Mouse (Mus musculus): ENCODE measurements at regions not wholly inside any gene's neighbourhood (a gene's known extent, or its start where the extent isn't known, plus 50 kb on each side); places are given as distances from the start of the nearest gene placed in this dataset.

DNA sequence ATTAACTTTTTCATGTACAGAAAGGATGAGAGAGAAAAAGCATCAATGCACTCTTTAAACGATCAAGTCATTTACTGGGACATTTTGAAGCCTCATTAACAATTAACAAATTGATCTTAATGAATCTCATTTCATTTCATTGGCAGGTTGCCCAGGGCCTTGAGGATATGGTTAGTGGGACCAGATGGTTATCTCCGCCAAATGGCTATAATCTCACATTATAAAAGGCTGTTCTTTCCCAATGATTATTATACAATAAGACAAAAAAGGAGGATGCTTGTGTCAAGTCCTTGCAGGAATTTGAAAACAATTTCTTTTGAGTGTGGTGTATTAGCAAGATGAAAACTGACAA lies 185.3 kb downstream of the Snx13 start:
- peak overlapping the region; percentile 28; the same call in 1 of the 2 replicates for H3K27ac ChIP-seq (ENCODE audit: low read depth, low read length)
- H3K36me3 ChIP-seq (ENCODE audit: control insufficient read depth, insufficient read depth, low read length) = no peaks in the 10 kb centered on the region
- H3K9ac ChIP-seq (replicated peaks; ENCODE audit: low read depth, low read length) = no peak overlapping the region
- H3K27me3 ChIP-seq (ENCODE audit: control insufficient read depth, insufficient read depth, low read length) = no peaks in the 10 kb centered on the region
- no peak overlapping the region for H3K4me3 ChIP-seq (ENCODE audit: low read depth, low read length)
- H3K9me3 ChIP-seq (ENCODE audit: control insufficient read depth, low read length) = no peaks in the 10 kb centered on the region
- no peaks in the 10 kb centered on the region for H3K4me1 ChIP-seq (ENCODE audit: control insufficient read depth, insufficient read depth, low read length)
- peak; percentile 81 for ATAC-seq (ENCODE audit: low read depth)
- 33% methylated on average over 2 of the region's 2 CpGs for WGBS
- no peak overlapping the region for H3K4me2 ChIP-seq (ENCODE audit: low read depth, low read length)

DNA sequence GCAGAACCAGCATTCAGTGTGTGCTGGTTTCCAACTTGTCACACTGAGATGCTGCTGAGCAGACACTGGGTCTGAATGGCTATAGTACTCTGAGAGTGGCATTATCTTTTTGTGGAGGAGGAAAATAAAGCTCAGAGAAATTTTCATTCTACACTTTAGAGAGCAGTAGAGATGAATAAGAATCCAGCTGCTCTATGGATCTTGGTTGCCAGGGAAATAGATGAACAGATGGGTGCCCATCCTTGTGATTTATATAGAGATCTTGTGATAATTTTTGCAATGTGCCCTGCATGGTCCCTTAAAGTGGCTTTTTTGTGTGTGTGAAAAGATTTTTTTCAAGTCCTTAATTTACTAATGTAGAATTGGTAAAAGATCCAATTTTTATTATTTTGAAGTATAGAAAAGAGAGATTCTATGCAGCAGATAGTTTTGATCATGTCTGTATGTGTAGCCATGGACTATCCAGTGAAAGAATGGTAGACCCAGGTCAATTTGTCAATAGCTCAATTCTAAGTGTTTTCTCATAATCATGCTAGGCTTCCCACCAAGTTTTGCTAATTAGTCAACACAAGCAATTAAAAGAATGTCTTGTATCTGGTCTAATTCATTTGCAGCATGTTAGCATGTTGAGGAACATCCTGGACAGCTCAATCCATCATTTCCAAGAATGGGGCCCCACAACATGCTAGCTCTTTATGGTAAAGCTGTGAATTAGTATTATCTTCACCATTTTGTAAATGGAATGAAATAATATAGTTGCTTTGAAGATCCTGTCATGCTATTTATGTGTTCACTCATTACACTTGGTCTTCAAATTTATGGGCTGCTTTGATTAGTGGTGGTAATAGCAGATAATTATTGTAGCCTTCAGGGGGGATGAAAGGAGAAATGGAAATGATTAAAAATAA lies 184.7 kb downstream of the Snx13 start:
- Histone ChIP-seq H3K36me3 (ENCODE audit: control insufficient read depth, insufficient read depth, low read length) (no peaks in the 10 kb centered on the region), H3K4me2 (ENCODE audit: low read depth, low read length) (no peak overlapping the region), H3K4me3 (ENCODE audit: low read depth, low read length) (no peak overlapping the region), H3K9ac (replicated peaks; ENCODE audit: low read depth, low read length) (no peak overlapping the region), H3K27me3 (ENCODE audit: control insufficient read depth, insufficient read depth, low read length) (no peaks in the 10 kb centered on the region), H3K27ac (ENCODE audit: low read depth, low read length) (no peak overlapping the region), H3K4me1 (ENCODE audit: control insufficient read depth, insufficient read depth, low read length) (no peaks in the 10 kb centered on the region), H3K9me3 (ENCODE audit: control insufficient read depth, low read length) (no peaks in the 10 kb centered on the region)
- ATAC-seq (ENCODE audit: low read depth) = peak; percentile 82

DNA sequence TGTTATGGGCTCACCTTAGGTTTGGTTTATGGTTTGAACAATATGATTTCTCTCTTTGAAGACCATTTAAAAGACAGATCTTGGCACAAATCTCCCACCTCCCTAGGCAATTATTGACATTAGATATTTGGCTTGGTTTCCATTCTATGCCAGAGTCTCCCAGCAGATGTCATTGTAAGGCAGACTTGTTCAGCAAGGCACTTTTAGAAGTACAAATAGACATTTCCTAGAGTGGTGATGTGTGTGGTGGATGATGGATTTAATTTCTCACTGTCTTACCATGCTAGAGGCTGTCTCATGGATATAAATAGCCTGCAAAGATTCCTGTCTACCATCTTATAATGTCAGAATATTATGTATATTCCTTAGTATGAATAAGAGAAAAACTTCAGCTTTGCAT lies 173.4 kb downstream of the Snx13 start:
- no peaks in the 10 kb centered on the region for H3K36me3 ChIP-seq (ENCODE audit: control insufficient read depth, insufficient read depth, low read length)
- no peaks in the 10 kb centered on the region for H3K27me3 ChIP-seq (ENCODE audit: control insufficient read depth, insufficient read depth, low read length)
- no peaks in the 10 kb centered on the region for H3K4me1 ChIP-seq (ENCODE audit: control insufficient read depth, insufficient read depth, low read length)
- H3K9ac ChIP-seq (replicated peaks; ENCODE audit: low read depth, low read length) = no peak overlapping the region
- H3K4me3 ChIP-seq (ENCODE audit: low read depth, low read length) = no peak overlapping the region
- H3K4me2 ChIP-seq (ENCODE audit: low read depth, low read length) = no peak overlapping the region
- no peak for ATAC-seq (ENCODE audit: low read depth)
- H3K9me3 ChIP-seq (ENCODE audit: control insufficient read depth, low read length) = no peaks in the 10 kb centered on the region
- H3K27ac ChIP-seq (ENCODE audit: low read depth, low read length) = no peak overlapping the region

DNA sequence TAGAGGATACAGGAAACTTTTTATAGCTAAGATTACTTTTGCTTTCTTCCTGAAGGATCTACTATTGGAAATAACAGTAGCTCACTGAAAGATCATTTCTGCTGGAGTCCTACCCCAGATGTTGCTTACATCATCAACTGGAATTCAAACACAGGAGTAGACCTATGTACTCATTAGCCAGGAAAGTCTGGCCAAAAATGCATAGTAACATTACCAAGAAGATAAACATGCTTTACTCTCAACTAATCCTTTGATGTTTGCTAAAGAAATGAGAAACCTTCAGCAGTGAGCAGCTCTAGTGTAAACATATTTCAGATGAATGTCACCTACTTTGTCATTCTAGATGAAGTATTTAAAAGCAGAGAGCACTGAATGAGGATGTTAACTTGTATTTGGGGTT lies 173.0 kb downstream of the Snx13 start:
- H3K27ac ChIP-seq (ENCODE audit: low read depth, low read length) = no peak overlapping the region
- no peaks in the 10 kb centered on the region for H3K36me3 ChIP-seq (ENCODE audit: control insufficient read depth, insufficient read depth, low read length)
- H3K9me3 ChIP-seq (ENCODE audit: control insufficient read depth, low read length) = no peaks in the 10 kb centered on the region
- no peak for ATAC-seq (ENCODE audit: low read depth)
- no peak overlapping the region for H3K4me2 ChIP-seq (ENCODE audit: low read depth, low read length)
- H3K4me1 ChIP-seq (ENCODE audit: control insufficient read depth, insufficient read depth, low read length) = no peaks in the 10 kb centered on the region
- H3K9ac ChIP-seq (replicated peaks; ENCODE audit: low read depth, low read length) = no peak overlapping the region
- no peak overlapping the region for H3K4me3 ChIP-seq (ENCODE audit: low read depth, low read length)
- no peaks in the 10 kb centered on the region for H3K27me3 ChIP-seq (ENCODE audit: control insufficient read depth, insufficient read depth, low read length)

DNA sequence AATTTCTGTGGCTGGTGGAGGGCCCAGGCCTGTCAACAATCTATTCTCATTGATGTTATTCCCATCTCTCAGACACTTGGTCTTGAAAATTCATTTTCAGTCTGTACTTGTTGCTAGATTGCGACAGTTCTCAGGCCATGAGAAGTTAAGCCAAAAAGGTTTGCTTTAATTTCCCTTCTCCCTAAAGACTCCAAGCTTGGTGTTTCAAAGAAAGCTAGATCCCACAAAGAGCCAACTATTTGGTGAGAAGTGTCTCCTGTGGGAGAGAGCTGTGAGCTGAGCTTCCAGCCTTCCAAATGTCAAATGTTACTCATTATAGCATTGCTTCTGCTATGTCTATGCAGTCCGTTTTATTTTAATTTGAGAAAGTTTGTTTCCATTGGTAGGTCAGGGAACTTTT lies 169.7 kb downstream of the Snx13 start:
- H3K4me2 ChIP-seq (ENCODE audit: low read depth, low read length) = no peak overlapping the region
- no peak overlapping the region for H3K27ac ChIP-seq (ENCODE audit: low read depth, low read length)
- ATAC-seq (ENCODE audit: low read depth) = no peak
- H3K9me3 ChIP-seq (ENCODE audit: control insufficient read depth, low read length) = no peaks in the 10 kb centered on the region
- no peak overlapping the region for H3K9ac ChIP-seq (replicated peaks; ENCODE audit: low read depth, low read length)
- H3K36me3 ChIP-seq (ENCODE audit: control insufficient read depth, insufficient read depth, low read length) = no peaks in the 10 kb centered on the region
- 93% methylated on average over 2 of the region's 2 CpGs for WGBS
- no peaks in the 10 kb centered on the region for H3K4me1 ChIP-seq (ENCODE audit: control insufficient read depth, insufficient read depth, low read length)
- no peaks in the 10 kb centered on the region for H3K27me3 ChIP-seq (ENCODE audit: control insufficient read depth, insufficient read depth, low read length)
- no peak overlapping the region for H3K4me3 ChIP-seq (ENCODE audit: low read depth, low read length)

DNA sequence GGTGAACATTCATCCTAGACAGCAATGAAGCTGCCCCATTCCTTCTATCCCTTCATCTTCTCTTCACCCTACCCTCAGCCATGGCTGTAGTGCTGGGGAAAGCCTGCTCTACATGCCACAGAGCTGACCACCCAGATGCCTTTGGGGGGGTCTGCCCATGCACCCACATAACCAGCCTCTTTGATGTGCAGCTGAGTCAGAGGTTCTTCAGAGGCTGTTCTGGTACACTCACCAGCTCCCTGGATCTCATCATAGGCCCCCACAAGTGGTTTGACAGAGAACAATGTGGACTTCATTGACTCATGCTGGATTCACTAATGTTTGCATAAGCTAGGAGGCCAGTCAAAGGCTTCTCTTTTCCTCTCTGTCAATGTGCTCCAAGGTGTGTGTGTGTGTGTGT lies 162.4 kb downstream of the Snx13 start:
- H3K36me3 ChIP-seq (ENCODE audit: control insufficient read depth, insufficient read depth, low read length) = no peaks in the 10 kb centered on the region
- no peaks in the 10 kb centered on the region for H3K27me3 ChIP-seq (ENCODE audit: control insufficient read depth, insufficient read depth, low read length)
- H3K4me1 ChIP-seq (ENCODE audit: control insufficient read depth, insufficient read depth, low read length) = no peaks in the 10 kb centered on the region
- H3K4me2 ChIP-seq (ENCODE audit: low read depth, low read length) = no peak overlapping the region
- no peak overlapping the region for H3K4me3 ChIP-seq (ENCODE audit: low read depth, low read length)
- ATAC-seq (ENCODE audit: low read depth) = no peak
- no peaks in the 10 kb centered on the region for H3K9me3 ChIP-seq (ENCODE audit: control insufficient read depth, low read length)
- H3K27ac ChIP-seq (ENCODE audit: low read depth, low read length) = no peak overlapping the region
- no peak overlapping the region for H3K9ac ChIP-seq (replicated peaks; ENCODE audit: low read depth, low read length)

DNA sequence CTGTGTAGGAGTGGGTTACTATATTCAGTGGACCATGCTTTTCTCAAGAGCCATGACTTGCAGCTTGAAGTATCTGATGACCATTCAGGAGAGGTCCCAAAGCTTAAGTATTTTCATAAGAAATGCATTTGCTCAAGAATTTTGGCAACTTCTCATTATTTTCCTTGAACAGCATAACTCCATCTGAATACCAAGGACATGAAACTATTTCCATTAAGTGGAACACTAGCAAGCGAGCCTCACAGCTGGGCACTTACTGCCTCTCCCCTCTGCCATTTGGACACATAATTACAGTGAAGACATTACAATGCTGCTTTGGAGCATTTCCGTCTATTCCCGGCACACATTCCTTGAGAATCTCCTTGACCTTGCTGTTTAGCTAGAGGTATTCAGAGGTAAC lies 160.6 kb downstream of the Snx13 start:
- no peaks in the 10 kb centered on the region for H3K4me1 ChIP-seq (ENCODE audit: control insufficient read depth, insufficient read depth, low read length)
- no peak for ATAC-seq (ENCODE audit: low read depth)
- H3K27me3 ChIP-seq (ENCODE audit: control insufficient read depth, insufficient read depth, low read length) = no peaks in the 10 kb centered on the region
- no peaks in the 10 kb centered on the region for H3K36me3 ChIP-seq (ENCODE audit: control insufficient read depth, insufficient read depth, low read length)
- no peak overlapping the region for H3K4me3 ChIP-seq (ENCODE audit: low read depth, low read length)
- H3K9ac ChIP-seq (replicated peaks; ENCODE audit: low read depth, low read length) = no peak overlapping the region
- 85% methylated on average over 3 of the region's 3 CpGs for WGBS
- H3K9me3 ChIP-seq (ENCODE audit: control insufficient read depth, low read length) = no peaks in the 10 kb centered on the region
- H3K4me2 ChIP-seq (ENCODE audit: low read depth, low read length) = no peak overlapping the region
- H3K27ac ChIP-seq (ENCODE audit: low read depth, low read length) = no peak overlapping the region

DNA sequence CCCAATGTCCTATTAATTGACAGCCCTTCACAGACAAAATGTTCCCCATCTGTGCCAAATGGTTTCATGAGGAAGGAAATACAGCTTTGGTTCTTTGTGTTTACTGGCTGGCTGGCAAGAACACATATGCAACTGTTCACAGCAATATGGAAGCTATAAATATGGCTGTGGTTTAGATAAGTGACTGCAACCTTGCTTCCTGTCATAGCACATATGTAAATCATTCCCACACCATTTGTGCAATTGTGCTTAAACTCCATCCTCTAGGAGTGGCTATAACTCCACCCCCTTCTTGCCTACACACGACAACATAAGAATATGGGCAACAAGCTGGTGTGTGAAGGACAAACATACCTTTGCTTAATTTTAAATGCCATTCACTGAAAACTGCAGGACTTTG lies 156.4 kb downstream of the Snx13 start:
- WGBS = 89% methylated on average over 1 of the region's 1 CpGs
- Histone ChIP-seq H3K36me3 (ENCODE audit: control insufficient read depth, insufficient read depth, low read length) (no peaks in the 10 kb centered on the region), H3K27me3 (ENCODE audit: control insufficient read depth, insufficient read depth, low read length) (no peaks in the 10 kb centered on the region), H3K9me3 (ENCODE audit: control insufficient read depth, low read length) (no peaks in the 10 kb centered on the region), H3K4me3 (ENCODE audit: low read depth, low read length) (no peak overlapping the region), H3K4me2 (ENCODE audit: low read depth, low read length) (no peak overlapping the region), H3K27ac (ENCODE audit: low read depth, low read length) (no peak overlapping the region), H3K4me1 (ENCODE audit: control insufficient read depth, insufficient read depth, low read length) (no peaks in the 10 kb centered on the region), H3K9ac (replicated peaks; ENCODE audit: low read depth, low read length) (no peak overlapping the region)
- ATAC-seq (ENCODE audit: low read depth) = no peak

DNA sequence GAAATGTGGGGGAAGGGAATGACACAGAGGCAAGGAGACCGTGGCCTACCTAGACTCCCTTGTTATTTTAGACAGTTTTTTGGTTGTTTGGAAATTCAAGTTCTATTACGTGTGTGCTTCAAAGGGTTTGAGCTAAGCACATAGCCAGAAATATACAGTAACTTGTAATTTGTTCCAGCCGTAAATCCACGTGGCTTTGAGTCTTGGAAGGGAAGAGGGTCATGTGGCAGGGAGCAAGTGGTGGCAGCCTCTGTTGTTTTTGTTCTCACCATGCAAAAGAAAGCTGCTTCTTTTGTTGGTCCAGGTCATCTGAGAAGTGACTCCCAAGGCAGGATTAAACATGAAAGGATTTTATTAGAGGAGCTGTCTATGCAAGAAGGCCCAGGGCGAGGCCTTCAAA lies 153.1 kb downstream of the Snx13 start:
- ATAC-seq (ENCODE audit: low read depth) = no peak
- Histone ChIP-seq H3K27ac (ENCODE audit: low read depth, low read length) (no peak overlapping the region), H3K4me2 (ENCODE audit: low read depth, low read length) (no peak overlapping the region), H3K4me3 (ENCODE audit: low read depth, low read length) (no peak overlapping the region), H3K4me1 (ENCODE audit: control insufficient read depth, insufficient read depth, low read length) (no peaks in the 10 kb centered on the region), H3K9me3 (ENCODE audit: control insufficient read depth, low read length) (no peaks in the 10 kb centered on the region), H3K27me3 (ENCODE audit: control insufficient read depth, insufficient read depth, low read length) (no peaks in the 10 kb centered on the region), H3K36me3 (ENCODE audit: control insufficient read depth, insufficient read depth, low read length) (no peaks in the 10 kb centered on the region), H3K9ac (replicated peaks; ENCODE audit: low read depth, low read length) (no peak overlapping the region)
- WGBS = 52% methylated on average over 5 of the region's 5 CpGs
